Mouse (Mus musculus): ENCODE measurements around the gene Rbx1. TPM values are rescaled to one million over a fixed set of nuclear protein-coding genes. Genes with fewer than 3 reads are reported as not detected.
"Not testable (repeated sequence)": the region's sequence is repeated elsewhere in the genome, so short reads cannot be mapped to it uniquely, and the experiment has no call there.

The Rbx1 gene
- 172 and 175 TPM in 2 replicates for polyA plus RNA-seq (2012; rRNA removed)

DNA sequence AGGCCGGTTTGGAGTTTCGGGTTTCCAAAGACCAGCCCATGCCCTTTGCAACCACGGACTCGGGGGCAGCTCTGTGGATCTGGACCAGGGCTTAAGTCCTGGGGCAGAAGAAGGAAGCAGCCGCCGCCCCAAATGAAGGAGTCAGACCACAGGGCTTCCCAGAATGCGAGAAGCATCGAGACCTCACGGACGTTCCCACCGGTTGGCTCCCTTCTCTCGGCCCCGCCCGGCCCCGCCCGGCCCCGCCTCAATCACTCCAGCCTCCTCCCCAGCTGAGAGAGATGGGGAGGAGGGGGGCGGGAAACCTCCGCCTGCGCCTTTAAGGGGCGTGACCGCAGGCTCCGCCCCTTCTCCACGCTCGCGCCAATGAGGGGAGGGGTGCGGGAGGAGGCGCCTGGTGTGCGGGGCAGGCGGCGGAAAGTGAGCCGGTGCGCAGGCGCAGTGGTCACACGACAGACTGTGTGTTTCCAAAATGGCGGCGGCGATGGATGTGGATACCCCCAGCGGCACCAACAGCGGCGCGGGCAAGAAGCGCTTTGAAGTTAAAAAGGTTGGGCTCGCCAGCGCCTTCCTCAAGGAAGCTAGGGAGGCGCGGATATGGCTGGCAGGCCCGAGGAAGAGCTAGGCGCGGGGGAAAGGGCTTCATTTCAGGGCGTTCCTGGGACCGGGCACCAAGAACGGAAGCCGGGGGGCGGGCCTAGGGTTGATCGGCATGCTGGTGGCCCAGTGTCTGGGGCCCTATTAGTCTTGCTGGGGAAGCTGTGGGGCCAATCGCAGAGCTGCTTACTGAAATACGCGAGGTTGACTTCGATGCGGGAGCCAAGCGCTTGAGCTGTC lies at the start of gene Rbx1:
Rbx1 (plus strand) TSS at position 396 of the 837 bp plus-strand sequence.
- Histone ChIP-seq H3K4me1 (ENCODE audit: control insufficient read depth, insufficient read depth, low read length) (no peaks in the 10 kb centered on the region), H3K4me3 (ENCODE audit: insufficient read depth, low read length) (peak within 1 kb of the TSS; percentile 71), H3K27ac (ENCODE audit: insufficient read depth, low read length) (peak within 1 kb of the TSS; percentile 96)
- peak; percentile 76 for TF ChIP-seq POLR2A (IDR thresholded peaks at IDR 0.05; ENCODE audit: extremely low read depth, insufficient read depth, low read length)
- no peak for TF ChIP-seq CTCF (IDR thresholded peaks at IDR 0.05; ENCODE audit: extremely low read depth, insufficient read depth, low read length)

GRCm38 (mm10) chr15:81416763-81417310 lies 49.3 kb upstream of the Rbx1 start:
- not testable (repeated sequence) for H3K27ac ChIP-seq (ENCODE audit: insufficient read depth, low read length); H3K4me3 ChIP-seq (ENCODE audit: insufficient read depth, low read length); H3K4me1 ChIP-seq (ENCODE audit: control insufficient read depth, insufficient read depth, low read length)

DNA sequence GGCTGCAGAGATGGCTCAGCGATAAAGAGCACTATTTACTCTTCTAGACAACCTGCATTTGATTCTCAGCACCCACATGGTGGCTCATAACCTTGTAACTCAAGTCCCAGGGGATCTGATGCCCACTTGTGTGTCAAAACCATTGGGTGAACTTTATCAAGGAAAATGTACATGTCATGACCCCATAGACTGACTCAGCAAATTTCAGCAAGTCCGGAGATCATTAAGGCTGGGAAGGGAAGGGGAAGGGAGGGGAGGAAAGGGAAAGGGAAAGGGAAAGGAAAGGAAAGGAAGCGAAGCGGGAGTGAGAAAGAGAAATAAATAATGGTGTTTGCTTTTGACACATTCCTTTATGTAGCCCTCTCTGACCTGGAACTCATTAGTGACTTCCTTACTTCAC lies 48.0 kb upstream of the Rbx1 start:
- no peaks in the 10 kb centered on the region for H3K4me1 ChIP-seq (ENCODE audit: control insufficient read depth, insufficient read depth, low read length)
- H3K4me3 ChIP-seq (ENCODE audit: insufficient read depth, low read length): no peak overlapping the region
- no peak overlapping the region for H3K27ac ChIP-seq (ENCODE audit: insufficient read depth, low read length)
- TF ChIP-seq CTCF (IDR thresholded peaks at IDR 0.05; ENCODE audit: extremely low read depth, insufficient read depth, low read length) (no peak), POLR2A (IDR thresholded peaks at IDR 0.05; ENCODE audit: extremely low read depth, insufficient read depth, low read length) (no peak)

DNA sequence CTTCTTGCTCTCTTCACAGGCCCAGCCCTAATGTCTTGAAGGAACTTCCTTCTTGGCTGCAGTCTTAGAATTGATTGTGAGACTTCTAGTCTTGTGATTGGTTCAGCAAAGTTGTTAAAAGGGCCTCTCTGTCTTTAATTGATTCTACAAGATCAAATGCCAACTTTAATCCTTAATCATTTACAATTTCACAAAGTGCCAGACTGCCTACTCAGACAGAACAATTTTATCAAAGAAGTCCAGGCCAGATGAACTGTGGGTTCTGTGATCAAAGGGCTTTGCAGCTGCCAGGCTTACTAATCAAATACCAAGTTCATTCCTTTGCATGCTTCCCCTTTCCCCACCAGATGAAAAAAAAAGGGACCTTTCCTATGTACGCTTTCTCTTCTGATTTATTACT lies 44.6 kb upstream of the Rbx1 start:
- H3K27ac ChIP-seq (ENCODE audit: insufficient read depth, low read length): no peak overlapping the region

GRCm38 (mm10) chr15:81422156-81422681 lies 43.9 kb upstream of the Rbx1 start:
- Histone ChIP-seq H3K4me3 (ENCODE audit: insufficient read depth, low read length) (no peak overlapping the region), H3K27ac (ENCODE audit: insufficient read depth, low read length) (no peak overlapping the region)

More for the DNA sequence above, 44.6 kb upstream of the Rbx1 start:
- TF ChIP-seq POLR2A (IDR thresholded peaks at IDR 0.05; ENCODE audit: extremely low read depth, insufficient read depth, low read length) (no peak), CTCF (IDR thresholded peaks at IDR 0.05; ENCODE audit: extremely low read depth, insufficient read depth, low read length) (no peak)
- Histone ChIP-seq H3K4me1 (ENCODE audit: control insufficient read depth, insufficient read depth, low read length) (no peaks in the 10 kb centered on the region), H3K4me3 (ENCODE audit: insufficient read depth, low read length) (no peak overlapping the region)

GRCm38 (mm10) chr15:81425311-81425710 lies 40.8 kb upstream of the Rbx1 start:
- Histone ChIP-seq H3K4me1 (ENCODE audit: control insufficient read depth, insufficient read depth, low read length) (no peaks in the 10 kb centered on the region), H3K27ac (ENCODE audit: insufficient read depth, low read length) (no peak overlapping the region), H3K4me3 (ENCODE audit: insufficient read depth, low read length) (no peak overlapping the region)
- TF ChIP-seq CTCF (IDR thresholded peaks at IDR 0.05; ENCODE audit: extremely low read depth, insufficient read depth, low read length) (no peak), POLR2A (IDR thresholded peaks at IDR 0.05; ENCODE audit: extremely low read depth, insufficient read depth, low read length) (no peak)

More at GRCm38 (mm10) chr15:81422156-81422681, 43.9 kb upstream of the Rbx1 start:
- TF ChIP-seq POLR2A (IDR thresholded peaks at IDR 0.05; ENCODE audit: extremely low read depth, insufficient read depth, low read length) (no peak), CTCF (IDR thresholded peaks at IDR 0.05; ENCODE audit: extremely low read depth, insufficient read depth, low read length) (no peak)
- no peaks in the 10 kb centered on the region for H3K4me1 ChIP-seq (ENCODE audit: control insufficient read depth, insufficient read depth, low read length)

- Histone ChIP-seq H3K4me3 (ENCODE audit: insufficient read depth, low read length) (no peak overlapping the region), H3K4me1 (ENCODE audit: control insufficient read depth, insufficient read depth, low read length) (no peaks in the 10 kb centered on the region), H3K27ac (ENCODE audit: insufficient read depth, low read length) (no peak overlapping the region)
- no peak for TF ChIP-seq POLR2A (IDR thresholded peaks at IDR 0.05; ENCODE audit: extremely low read depth, insufficient read depth, low read length)
- TF ChIP-seq CTCF (IDR thresholded peaks at IDR 0.05; ENCODE audit: extremely low read depth, insufficient read depth, low read length): no peak
These were observed 38.1 kb upstream of the Rbx1 start for GRCm38 (mm10) chr15:81427947-81428346.

DNA sequence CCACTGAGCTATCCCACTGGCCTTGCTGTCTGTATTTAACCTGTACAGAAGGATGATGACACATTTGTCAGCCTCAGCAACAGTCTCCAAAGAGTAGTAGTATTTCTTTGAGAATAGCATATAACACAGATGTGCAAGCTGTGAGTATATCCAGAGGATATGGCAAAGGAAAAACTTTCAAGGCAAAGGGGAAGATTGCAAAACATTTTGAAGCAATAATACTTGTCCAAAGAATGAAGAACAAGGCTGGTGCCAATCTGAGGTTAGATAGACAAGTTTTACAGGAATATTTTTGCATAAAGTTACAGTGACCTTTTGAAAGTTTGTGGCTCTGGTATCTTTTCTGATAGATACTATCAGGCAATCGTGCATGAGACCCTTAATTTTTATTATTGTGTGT lies 34.9 kb upstream of the Rbx1 start:
- TF ChIP-seq CTCF (IDR thresholded peaks at IDR 0.05; ENCODE audit: extremely low read depth, insufficient read depth, low read length) (no peak), POLR2A (IDR thresholded peaks at IDR 0.05; ENCODE audit: extremely low read depth, insufficient read depth, low read length) (no peak)
- Histone ChIP-seq H3K27ac (ENCODE audit: insufficient read depth, low read length) (no peak overlapping the region), H3K4me1 (ENCODE audit: control insufficient read depth, insufficient read depth, low read length) (no peaks in the 10 kb centered on the region), H3K4me3 (ENCODE audit: insufficient read depth, low read length) (no peak overlapping the region)

DNA sequence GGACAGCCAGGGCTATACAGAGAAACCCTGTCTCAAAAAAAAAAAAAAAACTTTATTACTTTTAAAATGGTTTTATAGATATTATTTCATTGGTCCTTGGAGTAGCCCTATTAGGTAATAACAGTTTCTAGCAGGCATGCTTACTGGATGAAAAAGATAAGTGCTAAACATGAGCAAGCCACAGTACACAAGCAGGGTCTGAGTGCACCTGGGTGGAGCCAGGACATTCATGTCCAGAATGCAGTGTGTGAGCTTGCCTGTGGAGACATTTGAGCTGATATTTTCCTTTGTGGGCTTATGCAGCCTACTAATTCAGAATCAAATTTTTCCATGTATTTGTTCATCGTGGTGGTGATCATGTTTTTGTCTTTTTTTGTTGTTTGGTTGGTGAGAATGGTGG lies 27.8 kb upstream of the Rbx1 start:
- Histone ChIP-seq H3K27ac (ENCODE audit: insufficient read depth, low read length) (no peak overlapping the region), H3K4me3 (ENCODE audit: insufficient read depth, low read length) (no peak overlapping the region), H3K4me1 (ENCODE audit: control insufficient read depth, insufficient read depth, low read length) (no peaks in the 10 kb centered on the region)
- no peak for TF ChIP-seq POLR2A (IDR thresholded peaks at IDR 0.05; ENCODE audit: extremely low read depth, insufficient read depth, low read length)
- TF ChIP-seq CTCF (IDR thresholded peaks at IDR 0.05; ENCODE audit: extremely low read depth, insufficient read depth, low read length): no peak

DNA sequence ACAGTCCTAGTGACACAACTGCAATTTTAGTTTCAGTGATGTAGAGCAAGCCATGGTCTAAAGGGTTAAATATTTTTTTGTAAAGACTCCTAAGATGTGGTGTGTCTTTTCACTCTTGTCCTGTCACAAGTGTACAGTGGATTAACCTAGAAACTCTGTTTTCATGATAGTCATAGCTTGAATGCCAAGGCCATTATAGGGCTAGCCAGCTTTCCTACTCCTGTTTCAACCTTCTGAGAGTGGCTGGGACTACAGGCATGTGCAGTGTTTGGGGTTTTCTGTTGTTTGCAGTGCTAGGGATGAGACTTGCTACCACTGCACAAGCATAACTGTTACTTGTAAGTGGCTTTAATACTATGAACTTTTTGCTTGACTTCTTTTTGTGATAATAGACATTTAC lies 26.9 kb upstream of the Rbx1 start:
- Histone ChIP-seq H3K4me3 (ENCODE audit: insufficient read depth, low read length) (no peak overlapping the region), H3K4me1 (ENCODE audit: control insufficient read depth, insufficient read depth, low read length) (no peaks in the 10 kb centered on the region), H3K27ac (ENCODE audit: insufficient read depth, low read length) (no peak overlapping the region)
- TF ChIP-seq CTCF (IDR thresholded peaks at IDR 0.05; ENCODE audit: extremely low read depth, insufficient read depth, low read length) (no peak), POLR2A (IDR thresholded peaks at IDR 0.05; ENCODE audit: extremely low read depth, insufficient read depth, low read length) (no peak)

Measured in cortical plate, adult 2 months (tissue).